Mouse (Mus musculus) G1E-ER4 (cell line): ENCODE measurements around the gene Slc47a2. TPM values are rescaled to one million over a fixed set of nuclear protein-coding genes. Genes with fewer than 3 reads are reported as not detected.

Source experiments
- GATA1 ChIP-seq: IDR thresholded peaks from one replicate; pipeline ENCODE4 v1.8.0; 2012; ENCODE audit warnings: low read length, inconsistent platforms
- polyA plus RNA-seq: library from polyadenylated mRNA; stranded (reverse); fragments of >175 nt; gene quantifications from 2 replicates; pipeline ENCODE4 v1.2.3, GENCODE M21; 2012

Slc47a2 gene
- polyA plus RNA-seq, 1 experiment = not detected

- no peak for TF ChIP-seq GATA1
These were observed 34.9 kb downstream of the Slc47a2 start for GRCm38 (mm10) chr11:61307795-61308194.

- no peak for TF ChIP-seq GATA1
These were observed 37.3 kb downstream of the Slc47a2 start for GRCm38 (mm10) chr11:61305377-61305776.

GRCm38 (mm10) chr11:61300716-61301392, 41.8 kb downstream of the Slc47a2 start:
- no peak for TF ChIP-seq GATA1

GRCm38 (mm10) chr11:61300205-61300604, 42.5 kb downstream of the Slc47a2 start:
- TF ChIP-seq GATA1 = no peak

- TF ChIP-seq GATA1 = no peak
These were observed 44.8 kb downstream of the Slc47a2 start for GRCm38 (mm10) chr11:61297901-61298300.

- no peak for TF ChIP-seq GATA1
These were observed 45.3 kb downstream of the Slc47a2 start for GRCm38 (mm10) chr11:61297326-61297725.

GRCm38 (mm10) chr11:61296556-61296955, 46.1 kb downstream of the Slc47a2 start:
- no peak for TF ChIP-seq GATA1

GRCm38 (mm10) chr11:61295556-61295955, 47.1 kb downstream of the Slc47a2 start:
- no peak for TF ChIP-seq GATA1

- no peak for TF ChIP-seq GATA1
These were observed 48.2 kb downstream of the Slc47a2 start for GRCm38 (mm10) chr11:61294431-61294830.

GRCm38 (mm10) chr11:61293251-61293650, 49.4 kb downstream of the Slc47a2 start:
- TF ChIP-seq GATA1 = no peak

GRCm38 (mm10) chr11:61284323-61284722, 58.3 kb downstream of the Slc47a2 start:
- TF ChIP-seq GATA1 = no peak

- TF ChIP-seq GATA1 = no peak
These were observed 59.1 kb downstream of the Slc47a2 start for GRCm38 (mm10) chr11:61283414-61284049.

- no peak for TF ChIP-seq GATA1
These were observed 64.1 kb downstream of the Slc47a2 start for GRCm38 (mm10) chr11:61278445-61279077.

- no peak for TF ChIP-seq GATA1
These were observed 64.7 kb downstream of the Slc47a2 start for GRCm38 (mm10) chr11:61277937-61278336.

- no peak for TF ChIP-seq GATA1
These were observed 66.2 kb downstream of the Slc47a2 start for GRCm38 (mm10) chr11:61276482-61276881.

GRCm38 (mm10) chr11:61275106-61275505, 67.6 kb downstream of the Slc47a2 start:
- TF ChIP-seq GATA1 = no peak

GRCm38 (mm10) chr11:61274421-61274820, 68.2 kb downstream of the Slc47a2 start:
- no peak for TF ChIP-seq GATA1
